Mouse (Mus musculus) left cerebral cortex, postnatal 4 days (tissue): ENCODE data around the gene Ccdc117. TPM values are rescaled to one million over a fixed set of nuclear protein-coding genes. Genes with fewer than 3 reads are reported as not detected.
A peak's percentile ranks its signal among the peaks of the same experiment; 100 is the strongest.

ENCODE experiments used
- DNase-seq: peaks from one replicate; pipeline ENCODE4 v3.0.0-alpha.2; 2022
- intact Hi-C: fragments of 180-260 bp; cut with DNase I; formaldehyde crosslinking; loops from one replicate; pipeline ENCODE4 v1.15.1; 2025
- total RNA-seq, 2 experiments: library from RNA; stranded (reverse); gene quantifications; 2 replicates each; pipeline ENCODE4 v1.2.3; 2021

Gene Ccdc117
- total RNA-seq, 2 experiments from 2014 or later, result 10.9 TPM

DNA sequence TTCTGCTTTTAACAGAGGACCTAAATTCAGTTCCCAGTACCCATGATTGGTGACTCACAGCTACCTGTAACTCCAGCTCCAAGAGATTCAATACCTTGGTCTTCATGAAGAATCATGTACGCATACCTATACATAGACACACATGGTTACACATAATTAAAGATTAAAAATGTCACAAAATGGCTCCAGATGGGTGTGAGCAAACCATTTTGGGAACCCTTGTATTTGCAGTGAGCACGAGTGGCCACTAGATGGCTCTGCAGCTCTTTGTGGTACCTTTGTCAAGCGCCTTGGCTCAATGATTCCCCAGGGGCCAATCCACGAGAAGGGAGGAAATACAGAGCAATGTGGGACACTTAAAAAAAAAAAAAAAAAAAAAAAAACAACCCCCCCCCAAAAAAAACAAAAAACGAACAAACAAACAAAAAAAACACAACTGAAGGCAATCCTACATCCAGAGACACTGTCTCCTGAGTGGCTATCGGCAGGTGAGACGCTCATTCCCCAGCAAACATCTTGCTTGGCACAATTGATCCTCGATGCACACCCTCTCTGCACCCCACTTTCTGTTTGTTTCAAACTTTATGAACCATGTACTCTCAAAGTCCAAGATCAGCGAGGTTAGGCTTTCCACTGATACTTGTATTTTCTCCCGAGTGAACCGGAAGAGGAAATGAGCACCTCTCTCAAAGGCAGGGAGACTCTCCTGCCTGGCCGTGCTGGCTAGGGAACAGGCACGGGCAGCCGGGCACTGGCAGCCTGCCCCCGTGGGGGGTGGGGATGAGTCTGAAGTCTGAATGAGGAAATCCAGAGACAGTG, 56.6 kb downstream of the Ccdc117 start:
- intact Hi-C loops, result loop anchor here (5.0 to 10.0 kb wide), 3 partner anchors 37 to 219 kb away; partner anchors contain the start of gene Xbp1
- DNase-seq, result peak; percentile 87

GRCm38 (mm10) chr11:5482581-5482980, 59.4 kb downstream of the Ccdc117 start:
- intact Hi-C loops, result loop anchor here (10.0 kb wide), 2 partner anchors 142 to 222 kb away; no protein-coding TSS in a partner anchor
- DNase-seq, result no peak

Other genes with a start within 250 kb of the Ccdc117 start
- gene Znrf3, start 97.3 kb downstream of the Ccdc117 start, total RNA-seq, result 10 to 100 TPM; 17.6 to 21.0 TPM
- 100 to 1,000 TPM in 1 of 2 experiments, 10 to 100 TPM in 1; 91.7 to 110 TPM for gene Xbp1, start 21.5 kb downstream of the Ccdc117 start, total RNA-seq
- gene Ankrd36, start 27.5 kb upstream of the Ccdc117 start, total RNA-seq, result not detected
- 10 to 100 TPM; 90.3 to 93.2 TPM for gene Mrps24, start 173.5 kb upstream of the Ccdc117 start, total RNA-seq
- gene Urgcp, start 220.2 kb upstream of the Ccdc117 start, total RNA-seq, result 10 to 100 TPM; 41.5 to 52.4 TPM
- gene Dbnl, start 246.3 kb upstream of the Ccdc117 start, total RNA-seq, result 10 to 100 TPM; 89.8 to 92.4 TPM